Mouse (Mus musculus) limb, embryonic 14.5 days (tissue): ENCODE results near the gene Gpr179. TPM values are rescaled to one million over a fixed set of nuclear protein-coding genes. Genes with fewer than 3 reads are reported as not detected.
A peak's percentile ranks its signal among the peaks of the same experiment; 100 is the strongest.

Experiments
- ATAC-seq: fragments of 200-750 bp; cut with Nextera tagmentation; 2 replicates; pipeline ENCODE4 v1.8.0; 2017; ENCODE audit warnings: low read depth, moderate number of reproducible peaks, moderate TSS enrichment; ENCODE audit not compliant: low FRiP score
- DNase-seq: peaks from one replicate; pipeline ENCODE4 v3.0.0-alpha.2; 2015; ENCODE audit warnings: low spot score
- H3K27ac ChIP-seq: fragments of 300-500 bp; sonication (generic); replicated peaks from 2 replicates; pipeline ENCODE4 v1.5.1; 2014; ENCODE audit warnings: low read depth, mild to moderate bottlenecking, low read length, moderate library complexity, mixed read lengths
- H3K27me3 ChIP-seq: fragments of 300-500 bp; sonication (generic); 2 replicates; pipeline ENCODE4 v1.6.1; 2014; ENCODE audit warnings: low read length, mixed read lengths; ENCODE audit not compliant: control insufficient read depth, insufficient read depth
- H3K36me3 ChIP-seq: fragments of 300-500 bp; sonication (generic); 2 replicates; pipeline ENCODE4 v1.6.1; 2014; ENCODE audit warnings: mild to moderate bottlenecking, low read length, moderate library complexity, mixed read lengths; ENCODE audit not compliant: control insufficient read depth, insufficient read depth
- H3K4me1 ChIP-seq: fragments of 300-500 bp; sonication (generic); 2 replicates; pipeline ENCODE4 v1.6.1; 2014; ENCODE audit warnings: antibody characterized with exemption, low read length, mixed read lengths; ENCODE audit not compliant: control insufficient read depth, insufficient read depth
- H3K4me2 ChIP-seq: fragments of 300-500 bp; sonication (generic); replicated peaks from 2 replicates; pipeline ENCODE4 v1.6.1; 2014; ENCODE audit warnings: low read depth, mild to moderate bottlenecking, low read length, moderate library complexity; ENCODE audit not compliant: severe bottlenecking
- H3K4me3 ChIP-seq: fragments of 300-500 bp; sonication (generic); replicated peaks from 2 replicates; pipeline ENCODE4 v1.5.1; 2014; ENCODE audit warnings: low read length
- H3K9ac ChIP-seq: fragments of 300-500 bp; sonication (generic); 2 replicates; pipeline ENCODE4 v1.6.1; 2014; ENCODE audit warnings: mild to moderate bottlenecking, low read depth, low read length, moderate library complexity; ENCODE audit not compliant: severe bottlenecking
- H3K9me3 ChIP-seq: fragments of 300-500 bp; sonication (generic); 2 replicates; pipeline ENCODE4 v1.6.1; 2016; ENCODE audit warnings: low read length; ENCODE audit not compliant: control insufficient read depth
- POLR2A ChIP-seq: fragments of 200-500 bp; IDR thresholded peaks from 2 replicates; pipeline ENCODE4 v1.8.0; 2012; ENCODE audit warnings: inconsistent platforms, mild to moderate bottlenecking, moderate library complexity, borderline replicate concordance; ENCODE audit not compliant: insufficient read depth, insufficient read length; ENCODE audit errors: extremely low read depth
- WGBS: fragments of 180-500 bp; shearing (Covaris S2); extraction: QIAGEN DNeasy Blood & Tissue Kit; methylation state at CpG from one replicate; pipeline ENCODE4 v1.1.7; 2014; 5-methylcytosine and 5-hydroxymethylcytosine counted together
- polyA plus RNA-seq, 2 experiments: library from polyadenylated mRNA; depleted of rRNA in 1 of 2; stranded (reverse) in 1 of 2; unstranded in 1 of 2; fragments of >200 nt; fragmentation: Nextera tagmentation in 1 of 2; extraction: Ambion mirVana in 1 of 2; gene quantifications; 2 replicates each; pipeline versions ENCODE4 v1.2.1 to v1.2.3; 2012 to 2014

Gene Gpr179
- polyA plus RNA-seq, 2 experiments, result 0.07 to 0.09 TPM

GRCm38 (mm10) chr11:97346383-97346782, 5.5 kb downstream of the Gpr179 start:
- WGBS, result 83% methylated on average over 9 of the region's 9 CpGs
- H3K4me1 ChIP-seq, result peaks cover 11% of the 10 kb centered on the region
- no peak for ATAC-seq

GRCm38 (mm10) chr11:97345446-97345845, 6.4 kb downstream of the Gpr179 start:
- no peak overlapping the region for H3K27ac ChIP-seq
- TF ChIP-seq POLR2A, result no peak
- no peaks in the 10 kb centered on the region for H3K9me3 ChIP-seq
- H3K27me3 ChIP-seq, result no peaks in the 10 kb centered on the region
- DNase-seq, result no peak
- H3K4me1 ChIP-seq, result peaks cover 10% of the 10 kb centered on the region
- H3K36me3 ChIP-seq, result no peaks in the 10 kb centered on the region
- WGBS, result 65% methylated on average over 10 of the region's 10 CpGs
- H3K9ac ChIP-seq, result no peak overlapping the region
- no peak overlapping the region for H3K4me2 ChIP-seq
- no peak for ATAC-seq
- H3K4me3 ChIP-seq, result no peak overlapping the region

More at GRCm38 (mm10) chr11:97346383-97346782, 5.5 kb downstream of the Gpr179 start:
- H3K27ac ChIP-seq, result no peak overlapping the region
- no peaks in the 10 kb centered on the region for H3K36me3 ChIP-seq
- TF ChIP-seq POLR2A, result no peak
- H3K9me3 ChIP-seq, result no peaks in the 10 kb centered on the region
- H3K27me3 ChIP-seq, result no peaks in the 10 kb centered on the region
- no peak overlapping the region for H3K4me3 ChIP-seq
- no peak for DNase-seq
- H3K4me2 ChIP-seq, result no peak overlapping the region
- H3K9ac ChIP-seq, result no peak overlapping the region

GRCm38 (mm10) chr11:97343619-97344018, 8.3 kb downstream of the Gpr179 start:
- DNase-seq (no peak), ATAC-seq (no peak)
- Histone ChIP-seq H3K27ac (no peak overlapping the region), H3K9ac (no peak overlapping the region), H3K27me3 (no peaks in the 10 kb centered on the region), H3K4me2 (no peak overlapping the region), H3K36me3 (no peaks in the 10 kb centered on the region), H3K9me3 (no peaks in the 10 kb centered on the region), H3K4me3 (no peak overlapping the region), H3K4me1 (peaks cover 6% of the 10 kb centered on the region)
- no peak for TF ChIP-seq POLR2A
- 29% methylated on average over 17 of the region's 17 CpGs for WGBS

- WGBS, result 40% methylated on average over 8 of the region's 8 CpGs
- ATAC-seq, result no peak
Measured at GRCm38 (mm10) chr11:97343175-97343574, 8.7 kb downstream of the Gpr179 start.

GRCm38 (mm10) chr11:97338977-97339315, 12.9 kb downstream of the Gpr179 start:
- Histone ChIP-seq H3K27ac (peak overlapping the region; percentile 74; the same call in 1 of the 2 replicates), H3K9ac (peak overlapping the region; percentile 34; the same call in 1 of the 2 replicates), H3K9me3 (no peaks in the 10 kb centered on the region), H3K27me3 (no peaks in the 10 kb centered on the region), H3K4me1 (peaks cover 14% of the 10 kb centered on the region), H3K4me2 (peak overlapping the region; percentile 38), H3K4me3 (0 out of 2 replicates have a peak overlapping the region, but pooled peaks have one; percentile 1), H3K36me3 (no peaks in the 10 kb centered on the region)
- no peak for ATAC-seq
- TF ChIP-seq POLR2A, result no peak
- 35% methylated on average over 17 of the region's 17 CpGs for WGBS
- DNase-seq, result peak; percentile 48

More at GRCm38 (mm10) chr11:97343175-97343574, 8.7 kb downstream of the Gpr179 start:
- Histone ChIP-seq H3K27ac (no peak overlapping the region), H3K27me3 (no peaks in the 10 kb centered on the region), H3K4me3 (no peak overlapping the region), H3K9me3 (no peaks in the 10 kb centered on the region), H3K36me3 (no peaks in the 10 kb centered on the region), H3K4me1 (peaks cover 10% of the 10 kb centered on the region), H3K9ac (no peak overlapping the region), H3K4me2 (no peak overlapping the region)
- no peak for TF ChIP-seq POLR2A
- no peak for DNase-seq
